Mouse (Mus musculus): Measurements from ENCODE around the gene Ms4a14.
"Not testable (repeated sequence)": the region's sequence is repeated elsewhere in the genome, so short reads cannot be mapped to it uniquely, and the experiment has no call there.

- not testable (repeated sequence) for TF ChIP-seq POLR2AphosphoS2 (IDR thresholded peaks at IDR 0.05; ENCODE audit: insufficient read length, low read depth); POLR2A (IDR thresholded peaks at IDR 0.05; ENCODE audit: insufficient read length, low read depth); USF1 (IDR thresholded peaks at IDR 0.05; ENCODE audit: low read depth); MYOG (IDR thresholded peaks at IDR 0.05; ENCODE audit: control insufficient read depth in 1 of 3, insufficient read depth in 1 of 3, insufficient read length in 2 of 3, low read depth in 2 of 3); TCF12 (IDR thresholded peaks at IDR 0.05; ENCODE audit: insufficient read depth, poor library complexity, severe bottlenecking)
Observed at GRCm38 (mm10) chr19:11293616-11294015, 20.6 kb downstream of the Ms4a14 start.

All from myocyte (in vitro differentiated cells).